Mouse (Mus musculus) heart, postnatal 4 days (tissue): ENCODE data around the gene Tmem131l. TPM values are rescaled to one million over a fixed set of nuclear protein-coding genes. Genes with fewer than 3 reads are reported as not detected.

ENCODE experiments used
- DNase-seq: peaks from one replicate; pipeline ENCODE4 v3.0.0; 2021
- total RNA-seq, 2 experiments: library from RNA; stranded (reverse); gene quantifications; 2 replicates each; pipeline ENCODE4 v1.2.3; 2021

Tmem131l gene
- 10 to 100 TPM; 32.7 to 41.7 TPM for total RNA-seq

DNA sequence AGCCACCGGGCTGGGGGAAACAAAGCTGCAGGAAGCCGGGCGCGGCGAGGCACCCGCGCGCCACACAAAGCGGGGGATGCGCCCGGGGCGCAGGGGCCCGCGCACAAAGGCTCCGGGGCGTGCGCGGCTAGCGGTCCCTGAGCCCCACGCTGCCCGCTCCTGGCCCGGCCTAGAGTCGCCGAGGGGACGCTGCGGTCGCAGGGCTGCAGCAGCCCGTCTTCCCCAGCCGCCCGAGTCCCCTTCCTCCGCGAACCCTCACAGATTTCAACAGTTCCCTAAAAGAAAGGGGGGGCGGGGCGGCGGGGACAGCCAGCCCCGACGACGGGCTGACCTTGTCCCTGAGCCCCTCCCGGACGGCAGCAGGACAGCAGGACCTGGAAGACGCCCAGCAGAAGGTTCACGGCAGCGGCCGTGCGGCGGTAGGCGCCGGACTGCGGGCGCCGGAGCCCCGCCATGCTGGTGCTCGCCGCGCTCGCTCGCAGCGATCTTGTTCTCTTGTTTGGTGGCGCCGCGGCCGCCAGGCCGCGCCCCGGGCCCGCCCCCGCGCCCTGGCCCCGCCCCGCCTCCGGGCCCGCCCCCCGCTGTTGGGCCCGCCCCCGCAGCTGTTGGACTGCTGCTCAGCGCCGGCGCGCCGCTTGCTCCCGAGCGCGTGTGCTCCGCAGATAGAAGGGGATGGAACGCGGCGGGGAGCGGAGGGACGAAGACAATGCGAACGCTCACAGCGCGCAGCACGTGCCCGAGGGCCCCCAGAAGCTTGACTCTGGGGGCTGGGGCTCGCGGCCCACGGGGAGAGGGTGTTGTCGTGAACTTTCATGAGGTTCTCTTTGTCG lies at the start of gene Tmem131l:
TSS of gene Tmem131l (minus strand) at position 530 of the 830 bp plus-strand sequence.
- DNase-seq: peak; percentile 87

- no peak for DNase-seq
Observed at GRCm38 (mm10) chr3:84086921-84087320, 46.9 kb upstream of the Tmem131l start.

DNA sequence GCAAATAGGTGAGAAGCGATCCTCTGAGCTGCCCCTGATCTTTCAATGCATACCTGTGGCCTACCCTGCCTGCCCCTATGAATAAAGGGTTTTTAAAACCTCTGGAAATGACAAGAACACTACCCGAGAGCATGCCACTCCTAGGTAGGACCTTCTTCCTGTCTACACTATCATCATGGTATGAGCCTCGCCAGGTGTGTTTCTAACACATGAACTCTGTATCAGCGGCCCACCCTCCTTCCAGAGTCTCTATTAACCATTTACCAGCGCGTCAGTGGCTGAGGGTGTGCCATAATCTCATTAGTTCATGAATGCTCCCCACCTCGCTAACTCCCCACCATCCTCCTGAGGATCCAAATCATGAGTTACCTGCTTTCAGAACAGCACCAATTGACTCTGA lies 46.4 kb upstream of the Tmem131l start:
- no peak for DNase-seq

DNA sequence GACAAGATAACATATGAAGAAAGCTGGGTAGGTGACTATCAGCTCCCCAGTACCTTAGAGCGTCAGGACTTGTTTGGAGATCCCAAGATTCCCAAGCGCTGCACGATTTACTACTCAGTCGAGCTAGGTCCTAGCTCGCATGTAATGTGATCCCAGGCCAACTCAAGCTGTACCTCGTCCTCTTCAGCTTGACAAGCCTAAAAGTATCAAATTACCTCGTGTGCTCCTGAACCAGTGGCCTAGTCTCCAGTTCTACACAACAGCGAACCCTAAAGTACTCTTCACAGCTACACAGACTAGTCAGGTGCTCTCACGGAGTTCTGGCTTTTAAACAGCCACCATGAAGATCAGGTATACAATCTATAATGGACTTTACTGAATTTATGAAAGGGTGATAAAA lies 45.5 kb upstream of the Tmem131l start:
- no peak for DNase-seq

DNA sequence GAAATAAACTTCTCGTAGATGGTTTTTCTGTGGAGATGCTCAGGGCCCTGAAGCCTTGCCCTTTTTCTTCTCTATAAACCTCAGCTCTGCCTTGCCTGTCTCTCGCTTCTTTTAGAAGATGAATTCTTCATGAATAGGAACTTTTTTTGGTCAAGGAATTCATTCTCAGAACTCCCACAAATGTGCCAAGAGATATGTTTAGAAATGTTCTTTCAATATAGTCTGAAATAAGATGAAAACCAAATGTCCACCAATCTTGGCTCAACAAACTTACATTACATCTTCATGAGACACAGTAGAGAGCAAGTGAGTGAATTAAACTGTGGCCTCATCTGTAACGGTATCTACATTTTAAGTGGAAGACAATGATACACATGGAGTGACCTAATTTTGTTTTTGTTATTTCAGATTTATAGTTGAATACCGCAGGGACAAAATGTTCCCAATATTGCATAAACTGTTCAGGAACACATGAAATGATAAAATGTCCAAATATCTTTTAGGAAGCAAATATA lies 41.3 kb upstream of the Tmem131l start:
- DNase-seq: no peak

DNA sequence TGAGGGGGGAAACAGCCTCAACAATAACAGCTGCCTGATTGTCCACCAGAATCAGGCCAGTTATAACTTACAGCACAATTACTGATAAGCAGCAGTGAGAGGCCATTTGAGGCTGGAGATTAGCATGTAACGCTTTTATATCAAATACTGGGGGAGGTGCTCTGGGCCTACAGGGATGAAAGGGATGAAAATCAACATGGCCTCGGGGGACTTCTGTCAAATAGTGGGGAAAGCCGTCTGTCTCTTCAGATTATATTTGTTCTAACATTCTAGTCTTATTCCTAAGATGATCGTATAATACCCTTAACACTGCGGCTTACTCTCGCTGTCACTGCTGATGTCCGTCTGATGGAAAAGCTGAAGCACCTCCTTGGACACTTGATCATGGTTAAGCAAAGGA lies 40.1 kb upstream of the Tmem131l start:
- no peak for DNase-seq

GRCm38 (mm10) chr3:84077505-84077904 lies 37.5 kb upstream of the Tmem131l start:
- peak; percentile 45 for DNase-seq

- DNase-seq: no peak
Observed at GRCm38 (mm10) chr3:84076543-84077332, 36.8 kb upstream of the Tmem131l start.

DNA sequence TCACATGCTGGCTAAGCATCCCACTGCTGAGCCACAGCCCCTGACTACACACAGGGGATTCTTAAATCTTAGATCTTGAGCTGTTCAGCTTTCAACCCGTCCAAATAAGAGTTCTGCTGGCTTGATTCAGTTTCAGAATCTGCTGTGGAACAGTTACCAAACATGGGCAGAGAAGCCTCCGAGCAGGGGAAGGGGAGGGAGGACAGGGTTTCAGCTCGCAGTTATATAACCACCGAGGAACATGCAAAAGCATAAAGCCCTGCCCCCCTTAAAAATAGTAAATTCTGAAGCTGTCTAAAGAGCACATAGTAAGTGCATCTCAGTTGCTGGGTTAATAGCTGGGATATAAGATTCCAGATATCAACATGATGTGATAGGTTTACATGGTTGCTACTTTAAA lies 35.5 kb upstream of the Tmem131l start:
- no peak for DNase-seq

- no peak for DNase-seq
Observed at GRCm38 (mm10) chr3:84074777-84075176, 34.8 kb upstream of the Tmem131l start.

DNA sequence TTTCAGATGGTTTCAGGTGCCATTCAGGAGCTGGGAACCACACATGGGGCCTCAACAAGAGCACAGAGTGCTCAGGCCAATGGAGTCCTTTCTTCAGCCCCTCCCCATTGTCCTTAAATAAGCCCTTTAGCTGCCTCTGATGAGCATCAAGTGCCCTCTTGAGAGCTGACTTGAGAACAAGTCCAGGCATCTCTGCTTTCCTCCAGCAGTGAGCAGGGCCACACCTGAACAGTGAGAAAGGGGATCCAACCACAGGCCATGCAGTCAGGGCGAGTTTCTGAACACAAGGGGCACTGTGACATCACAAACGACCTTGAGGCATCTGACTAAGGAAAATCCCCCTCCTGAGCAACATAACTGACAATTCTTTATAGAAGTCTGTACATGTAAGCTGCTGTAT lies 31.7 kb upstream of the Tmem131l start:
- DNase-seq: no peak

- DNase-seq: no peak
Observed at GRCm38 (mm10) chr3:84070811-84071210, 30.8 kb upstream of the Tmem131l start.

DNA sequence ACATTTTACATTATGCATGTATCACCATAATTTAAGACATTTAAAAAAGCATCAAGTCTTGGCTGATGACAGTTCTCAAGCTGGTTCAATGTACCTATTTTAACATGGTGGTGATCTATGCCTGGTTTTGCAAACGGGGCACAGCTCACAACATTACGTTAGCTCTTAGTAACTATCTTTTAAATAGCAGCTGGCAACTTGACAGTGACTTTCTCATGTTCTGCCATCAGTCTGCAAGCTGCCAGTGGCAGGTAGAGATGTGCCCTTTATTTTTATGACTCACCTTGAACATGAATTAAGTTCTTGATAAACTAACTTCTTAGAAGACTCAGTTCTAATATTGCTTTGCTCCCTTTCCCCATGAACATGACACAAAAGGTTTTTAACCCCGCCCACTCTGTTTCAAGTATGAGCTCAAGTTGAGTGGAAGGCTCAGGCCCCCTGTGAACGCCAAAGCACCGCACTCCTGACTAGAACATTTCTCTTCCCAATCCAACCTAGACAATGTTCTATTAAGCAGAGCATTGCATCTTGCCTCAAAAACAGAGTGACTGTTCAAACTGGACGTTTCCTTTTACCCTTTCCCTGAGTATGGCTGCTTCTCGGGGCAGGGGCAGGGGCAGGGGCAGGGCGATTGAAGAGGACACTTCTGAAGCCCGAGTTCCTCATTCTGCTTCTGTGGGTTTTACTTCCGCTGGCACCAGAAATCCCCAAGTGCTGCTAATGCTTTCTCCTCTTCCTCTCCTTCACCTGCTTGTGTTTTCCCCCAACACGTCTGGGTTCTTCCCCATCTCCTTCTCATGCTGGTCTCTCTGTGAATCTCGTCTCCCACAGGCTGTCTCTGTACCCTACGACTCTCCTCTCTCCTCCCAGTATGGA lies 29.1 kb upstream of the Tmem131l start:
- no peak for DNase-seq

GRCm38 (mm10) chr3:84065825-84066224 lies 25.9 kb upstream of the Tmem131l start:
- no peak for DNase-seq

DNA sequence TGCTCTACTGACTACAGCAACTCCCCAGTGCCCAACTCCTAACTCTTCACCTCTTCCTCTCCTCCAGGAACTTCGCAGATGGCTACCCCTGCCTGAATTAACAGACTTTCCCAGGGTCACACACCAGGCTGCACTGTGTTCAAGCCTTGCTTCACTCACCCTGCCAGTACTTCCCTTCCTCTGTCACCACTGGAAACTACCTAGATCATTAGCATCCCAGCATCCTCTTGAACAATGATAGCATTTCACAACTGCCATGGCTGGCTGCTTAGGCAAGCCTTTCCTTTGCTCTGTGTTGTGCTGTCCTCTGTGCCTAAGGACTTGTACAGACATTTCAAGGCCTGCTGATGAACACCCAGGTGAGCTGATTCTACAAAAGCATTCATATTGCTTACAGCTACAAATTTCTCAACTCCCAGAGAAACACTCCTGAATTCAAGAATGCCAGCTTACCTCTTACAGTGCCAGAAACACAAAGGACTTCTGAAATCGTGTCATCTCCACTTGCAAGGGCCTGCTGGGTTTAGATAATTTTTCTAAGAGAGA lies 23.5 kb upstream of the Tmem131l start:
- DNase-seq: no peak

DNA sequence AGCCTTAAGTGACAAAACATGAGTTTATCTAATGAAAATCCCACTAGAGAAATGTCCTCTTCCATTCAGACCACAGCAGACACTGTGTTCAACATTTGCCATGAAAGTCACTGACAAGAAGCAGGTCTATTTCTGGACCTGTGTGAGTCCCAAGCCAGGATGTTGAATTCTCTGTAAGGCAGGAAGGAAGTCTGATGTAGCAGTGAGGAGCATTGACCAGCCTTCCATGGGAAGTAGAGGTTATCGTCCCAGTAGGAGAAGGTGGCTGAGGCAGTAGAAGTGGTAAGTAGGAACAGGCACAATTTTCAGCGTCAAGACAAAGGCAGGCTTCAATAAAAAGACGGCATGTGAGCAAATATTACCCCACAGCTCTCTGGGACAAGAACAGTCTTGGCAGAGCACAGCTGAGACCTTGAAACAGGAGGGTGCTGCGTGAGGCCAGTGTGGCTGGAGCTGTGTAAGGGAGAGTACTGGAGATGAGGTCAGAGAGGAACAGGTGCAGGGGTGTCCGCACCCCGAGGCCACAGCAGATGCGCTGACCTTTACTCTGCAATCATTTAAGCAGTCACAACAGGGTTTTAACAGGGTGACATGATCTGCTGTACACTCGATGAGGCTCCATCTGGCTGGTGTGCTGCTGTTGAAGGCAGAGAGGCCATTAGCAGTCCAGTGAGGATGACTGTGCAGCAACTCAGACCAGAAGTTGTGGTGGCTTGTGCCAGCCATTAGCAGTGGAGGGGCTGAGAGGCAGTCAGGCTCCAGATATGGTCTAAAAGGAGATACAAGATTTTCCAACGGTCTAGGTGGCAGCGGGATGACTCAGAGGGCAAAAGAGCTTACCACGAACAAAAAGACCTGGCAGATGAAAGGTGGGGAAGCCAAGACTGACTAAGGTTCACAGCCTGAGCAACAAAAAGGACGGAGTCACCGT lies 21.8 kb upstream of the Tmem131l start:
- no peak for DNase-seq

GRCm38 (mm10) chr3:84060946-84061345 lies 21.0 kb upstream of the Tmem131l start:
- DNase-seq: no peak

DNA sequence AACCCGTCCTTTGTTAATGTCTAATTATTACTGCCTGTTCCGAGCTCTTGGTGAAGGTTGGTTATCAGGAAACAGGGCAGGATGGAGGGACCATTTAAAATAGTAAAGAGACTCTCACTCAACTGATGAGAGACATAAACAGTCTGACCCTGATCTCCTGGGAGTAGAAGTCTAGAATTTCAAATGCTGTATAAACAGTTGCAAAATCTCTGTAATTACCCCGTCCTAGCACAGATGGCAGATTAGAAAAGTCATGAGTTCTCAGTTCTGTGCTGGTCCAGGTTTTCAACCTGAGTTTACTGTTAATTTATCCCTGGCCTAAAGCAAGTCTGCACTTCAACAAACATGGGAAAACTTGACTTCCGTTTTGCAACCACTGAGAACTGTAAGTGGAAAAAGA lies 20.2 kb upstream of the Tmem131l start:
- DNase-seq: no peak

- no peak for DNase-seq
Observed at GRCm38 (mm10) chr3:84059676-84060075, 19.7 kb upstream of the Tmem131l start.

DNA sequence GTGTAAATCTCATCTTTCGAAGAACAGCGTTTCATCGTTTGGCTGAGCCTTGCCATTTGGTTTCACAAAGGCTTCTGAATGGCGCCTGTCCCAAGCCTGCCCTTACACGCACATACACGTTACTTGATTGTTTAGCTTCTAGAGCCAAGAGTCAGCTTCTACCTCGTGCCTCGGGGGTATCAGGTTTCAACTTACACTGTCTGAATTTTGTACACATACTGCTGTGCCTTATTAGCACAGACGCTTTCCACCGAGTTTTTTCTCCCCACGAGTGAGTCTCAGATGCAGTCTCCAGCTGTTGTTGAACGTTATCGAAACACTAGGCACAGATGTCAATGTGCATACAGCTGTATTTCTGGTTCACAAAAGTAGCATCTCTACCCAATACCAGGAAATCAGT lies 19.3 kb upstream of the Tmem131l start:
- no peak for DNase-seq

DNA sequence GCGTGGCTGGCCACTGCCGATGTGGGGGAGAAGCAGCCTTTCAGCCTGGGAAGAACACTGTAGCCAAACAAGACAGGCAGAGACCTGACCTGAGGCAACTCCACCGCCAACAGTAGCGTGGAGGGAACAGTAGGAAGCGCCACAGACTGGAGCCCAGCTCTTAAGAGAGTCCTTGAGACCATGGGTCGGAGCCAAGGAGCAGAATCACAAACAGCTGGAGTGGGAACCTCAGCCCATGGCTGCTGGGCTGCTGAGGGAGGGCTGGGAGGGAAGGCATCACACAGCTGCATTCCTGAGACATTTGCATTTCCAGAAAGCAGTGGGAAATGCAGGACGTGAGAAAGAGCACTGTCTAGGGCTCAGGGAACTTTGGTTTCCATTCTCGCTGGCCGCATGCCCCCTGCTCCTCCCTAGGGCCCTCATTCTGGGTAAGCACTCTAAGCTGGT lies 8.8 kb upstream of the Tmem131l start:
- DNase-seq: peak; percentile 64
